Mouse (Mus musculus) limb, embryonic 13.5 days (tissue): ENCODE measurements around the gene Tacc3. TPM values are rescaled to one million over a fixed set of nuclear protein-coding genes. Genes with fewer than 3 reads are reported as not detected.
A peak's percentile ranks its signal among the peaks of the same experiment; 100 is the strongest.

Experiments used
- ATAC-seq: fragments of 200-750 bp; cut with Nextera tagmentation; 2 replicates; pipeline ENCODE4 v1.8.0; 2017; ENCODE audit warnings: low read depth, moderate number of reproducible peaks, moderate TSS enrichment; ENCODE audit not compliant: low FRiP score
- H3K27ac ChIP-seq: fragments of 300-500 bp; sonication (generic); 2 replicates; pipeline ENCODE4 v1.5.1; 2015; ENCODE audit warnings: inconsistent platforms, mild to moderate bottlenecking, moderate library complexity
- H3K27me3 ChIP-seq: fragments of 300-500 bp; sonication (generic); 2 replicates; pipeline ENCODE4 v1.6.1; 2015; ENCODE audit warnings: mild to moderate bottlenecking, inconsistent platforms
- H3K36me3 ChIP-seq: fragments of 300-500 bp; sonication (generic); 2 replicates; pipeline ENCODE4 v1.6.1; 2015; ENCODE audit warnings: inconsistent platforms, mild to moderate bottlenecking, moderate library complexity
- H3K4me1 ChIP-seq: fragments of 300-500 bp; sonication (generic); 2 replicates; pipeline ENCODE4 v1.6.1; 2015; ENCODE audit warnings: inconsistent platforms
- H3K4me2 ChIP-seq: fragments of 300-500 bp; sonication (generic); replicated peaks from 2 replicates; pipeline ENCODE4 v1.6.1; 2015; ENCODE audit warnings: inconsistent platforms, mild to moderate bottlenecking, moderate library complexity
- H3K4me3 ChIP-seq: fragments of 300-500 bp; sonication (generic); 2 replicates; pipeline ENCODE4 v1.5.1; 2015; ENCODE audit warnings: moderate library complexity, mild to moderate bottlenecking, inconsistent platforms
- H3K9ac ChIP-seq: fragments of 300-500 bp; sonication (generic); 2 replicates; pipeline ENCODE4 v1.6.1; 2015; ENCODE audit warnings: mild to moderate bottlenecking, inconsistent platforms
- H3K9me3 ChIP-seq: fragments of 300-500 bp; sonication (generic); 2 replicates; pipeline ENCODE4 v1.6.1; 2016; ENCODE audit warnings: inconsistent platforms
- WGBS: fragments of 180-500 bp; shearing (Covaris S2); methylation state at CpG from one replicate; pipeline ENCODE4 v1.1.7; 2015; 5-methylcytosine and 5-hydroxymethylcytosine counted together
- polyA plus RNA-seq: library from polyadenylated mRNA; unstranded; fragments of >200 nt; fragmentation: Nextera tagmentation; extraction: Ambion mirVana; gene quantifications from 2 replicates; pipeline ENCODE4 v1.2.1, GENCODE M21; 2015

Gene Tacc3
- polyA plus RNA-seq, 1 experiment from 2014 or later = 197 TPM

- Histone ChIP-seq H3K9ac (no peak overlapping the region), H3K27ac (peak overlapping the region; percentile 65; the same call in 1 of the 2 replicates), H3K4me2 (no peak overlapping the region; the same call in 1 of the 2 replicates), H3K4me1 (peaks cover 84% of the 10 kb centered on the region), H3K27me3 (peaks cover 17% of the 10 kb centered on the region), H3K9me3 (no peaks in the 10 kb centered on the region), H3K4me3 (no peak overlapping the region), H3K36me3 (no peaks in the 10 kb centered on the region)
- 11% methylated on average over 13 of the region's 13 CpGs for WGBS
- ATAC-seq = no peak
These were observed 40.1 kb downstream of the Tacc3 start for GRCm38 (mm10) chr5:33697947-33698512.

GRCm38 (mm10) chr5:33698669-33699068 is 40.7 kb downstream of the Tacc3 start:
- WGBS = 87% methylated on average over 5 of the region's 5 CpGs
- no peak for ATAC-seq
- H3K9ac ChIP-seq = no peak overlapping the region
- no peaks in the 10 kb centered on the region for H3K36me3 ChIP-seq
- peaks cover 17% of the 10 kb centered on the region for H3K27me3 ChIP-seq
- no peaks in the 10 kb centered on the region for H3K9me3 ChIP-seq
- no peak overlapping the region for H3K4me2 ChIP-seq
- H3K27ac ChIP-seq = peak overlapping the region; percentile 40; the same call in 1 of the 2 replicates
- peaks cover 78% of the 10 kb centered on the region for H3K4me1 ChIP-seq
- H3K4me3 ChIP-seq = no peak overlapping the region

DNA sequence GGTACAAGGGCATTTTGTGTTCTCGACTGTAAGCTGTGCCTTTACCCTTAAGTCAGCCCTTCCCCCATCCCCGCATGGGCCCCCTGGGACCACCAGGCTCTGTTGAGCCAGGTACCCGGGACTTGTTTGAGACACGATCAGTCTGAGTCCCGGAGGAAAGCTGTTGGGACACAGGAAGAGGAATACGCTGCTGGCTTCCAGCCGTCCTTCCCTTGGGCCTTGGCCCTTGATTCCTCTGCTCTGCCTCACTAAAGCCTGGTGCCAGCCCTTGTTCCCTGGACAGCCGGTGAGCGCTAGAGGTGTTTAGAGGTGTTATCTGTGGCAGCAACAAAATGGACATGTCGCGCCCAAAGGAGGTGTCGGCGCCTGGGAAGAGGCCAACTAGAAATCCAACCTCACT is 42.1 kb downstream of the Tacc3 start:
- H3K4me3 ChIP-seq = no peak overlapping the region
- no peak for ATAC-seq
- H3K27me3 ChIP-seq = peaks cover 17% of the 10 kb centered on the region
- H3K27ac ChIP-seq = no peak overlapping the region
- no peaks in the 10 kb centered on the region for H3K36me3 ChIP-seq
- 34% methylated on average over 13 of the region's 13 CpGs for WGBS
- H3K9me3 ChIP-seq = no peaks in the 10 kb centered on the region
- no peak overlapping the region for H3K9ac ChIP-seq
- H3K4me1 ChIP-seq = peaks cover 73% of the 10 kb centered on the region
- H3K4me2 ChIP-seq = no peak overlapping the region

- H3K4me2 ChIP-seq = no peak overlapping the region
- H3K4me3 ChIP-seq = no peak overlapping the region
- no peaks in the 10 kb centered on the region for H3K9me3 ChIP-seq
- H3K27me3 ChIP-seq = peaks cover 10% of the 10 kb centered on the region
- H3K36me3 ChIP-seq = no peaks in the 10 kb centered on the region
- H3K27ac ChIP-seq = no peak overlapping the region
- WGBS = 83% methylated on average over 11 of the region's 11 CpGs
- ATAC-seq = no peak
- H3K9ac ChIP-seq = no peak overlapping the region
- H3K4me1 ChIP-seq = peaks cover 70% of the 10 kb centered on the region
These were observed 43.9 kb downstream of the Tacc3 start for GRCm38 (mm10) chr5:33701832-33702231.

DNA sequence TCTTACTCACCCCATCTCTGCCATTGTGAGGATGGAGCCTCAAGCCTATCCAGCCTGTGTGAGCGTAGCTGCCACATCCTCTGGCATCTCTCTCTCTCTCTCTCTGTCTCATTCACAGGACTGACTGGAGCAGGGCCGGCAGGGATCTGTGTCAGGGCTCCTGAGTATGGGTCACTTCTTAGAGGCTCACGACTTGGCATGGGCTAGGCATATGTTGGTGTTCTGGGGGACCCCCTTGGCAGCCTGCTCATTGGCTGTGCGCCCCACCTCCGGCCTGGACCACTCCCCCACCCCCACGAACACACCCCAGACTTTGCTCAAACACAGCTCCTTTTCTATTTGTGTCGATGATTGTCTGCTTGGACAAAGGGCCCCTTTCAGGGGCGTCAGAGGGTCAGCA is 46.1 kb downstream of the Tacc3 start:
- H3K27me3 ChIP-seq = peaks cover 10% of the 10 kb centered on the region; the same call in 1 of the 2 replicates
- no peak overlapping the region for H3K4me2 ChIP-seq
- H3K4me1 ChIP-seq = peaks cover 56% of the 10 kb centered on the region
- H3K27ac ChIP-seq = no peak overlapping the region; the same call in 1 of the 2 replicates
- ATAC-seq = no peak
- no peaks in the 10 kb centered on the region for H3K36me3 ChIP-seq
- H3K9me3 ChIP-seq = no peaks in the 10 kb centered on the region
- no peak overlapping the region for H3K9ac ChIP-seq
- 71% methylated on average over 8 of the region's 8 CpGs for WGBS
- H3K4me3 ChIP-seq = no peak overlapping the region

DNA sequence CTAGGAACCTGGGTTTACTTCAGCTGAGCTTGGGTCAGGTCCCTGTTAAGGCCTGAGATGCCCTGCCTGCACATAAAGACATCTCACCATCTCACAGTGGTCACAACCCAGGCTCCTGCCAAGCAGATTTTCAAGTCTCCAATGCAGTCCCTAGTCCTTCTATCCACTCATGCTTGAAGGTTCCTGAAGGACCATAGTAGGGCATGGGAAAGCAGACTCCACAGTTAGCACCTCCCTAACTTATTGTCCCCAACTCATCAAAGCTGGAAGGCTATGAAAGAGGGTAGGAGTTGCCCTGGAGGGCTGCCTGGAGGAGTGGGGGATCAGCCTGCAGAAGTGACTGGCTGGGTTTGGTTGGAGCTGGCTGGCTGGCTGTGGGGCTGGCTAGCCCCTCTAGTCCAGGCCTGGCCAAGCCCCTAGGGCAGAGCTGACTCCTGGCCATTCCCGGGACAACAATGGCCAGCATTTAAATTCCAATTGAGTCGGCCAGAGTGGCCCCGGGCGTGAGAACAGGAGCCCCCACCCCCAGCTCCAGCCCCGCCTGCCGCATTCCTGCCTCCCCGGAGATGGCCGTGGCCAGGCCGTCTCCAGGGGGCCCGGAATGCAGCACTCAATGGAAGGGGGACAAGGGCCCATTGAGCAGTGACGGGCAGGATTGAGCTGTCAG is 47.1 kb downstream of the Tacc3 start:
- H3K27me3 ChIP-seq = peaks cover 7% of the 10 kb centered on the region; the same call in 1 of the 2 replicates
- H3K9ac ChIP-seq = no peak overlapping the region; the same call in 1 of the 2 replicates
- no peak overlapping the region for H3K27ac ChIP-seq
- H3K9me3 ChIP-seq = no peaks in the 10 kb centered on the region
- H3K4me1 ChIP-seq = peaks cover 45% of the 10 kb centered on the region
- WGBS = 7% methylated on average over 11 of the region's 11 CpGs
- no peaks in the 10 kb centered on the region for H3K36me3 ChIP-seq
- ATAC-seq = no peak
- H3K4me3 ChIP-seq = no peak overlapping the region
- H3K4me2 ChIP-seq = 0 out of 2 replicates have a peak overlapping the region, but pooled peaks have one; percentile 10

DNA sequence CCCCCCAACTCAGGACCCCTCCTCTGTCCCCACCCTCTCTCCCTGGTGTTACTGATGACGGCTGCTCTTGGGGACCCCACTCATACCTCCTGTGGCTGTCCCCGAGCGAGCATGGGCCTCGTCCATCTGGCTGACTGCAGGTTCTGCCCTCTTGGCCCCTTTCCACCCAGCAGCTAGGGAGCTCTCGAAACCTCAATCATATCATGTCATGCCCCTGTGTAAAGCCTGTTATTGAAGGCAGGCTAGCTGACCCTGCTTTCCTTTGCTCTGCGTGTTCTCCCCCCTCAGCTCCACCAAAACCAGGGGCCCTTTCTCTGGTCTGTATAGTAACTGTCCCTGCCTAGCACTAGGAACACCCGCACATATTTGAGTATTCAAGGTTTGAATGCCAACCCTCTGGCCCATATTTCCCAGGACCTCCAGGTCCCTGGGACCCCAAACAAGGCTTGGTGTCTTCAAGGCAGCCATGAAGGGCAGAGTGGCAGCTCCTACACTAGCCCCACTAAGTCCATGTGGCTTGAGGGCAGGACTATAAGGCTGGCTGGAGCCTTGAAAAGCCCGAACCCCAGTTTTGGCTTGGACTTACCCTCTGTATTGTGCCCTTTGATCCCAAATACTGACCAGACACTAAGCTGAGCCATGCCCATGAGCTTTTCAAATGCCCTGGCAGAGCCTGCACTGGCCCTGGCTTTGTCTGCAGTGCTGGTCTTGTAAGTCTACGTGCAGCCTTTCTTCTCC is 47.9 kb downstream of the Tacc3 start:
- H3K9ac ChIP-seq = no peak overlapping the region
- H3K27me3 ChIP-seq = peaks cover 5% of the 10 kb centered on the region; the same call in 1 of the 2 replicates
- no peaks in the 10 kb centered on the region for H3K36me3 ChIP-seq
- no peak for ATAC-seq
- no peaks in the 10 kb centered on the region for H3K9me3 ChIP-seq
- H3K4me3 ChIP-seq = no peak overlapping the region
- peak overlapping the region; percentile 18; the same call in 1 of the 2 replicates for H3K27ac ChIP-seq
- peaks cover 38% of the 10 kb centered on the region for H3K4me1 ChIP-seq
- 0 out of 2 replicates have a peak overlapping the region, but pooled peaks have one; percentile 10 for H3K4me2 ChIP-seq
- WGBS = 42% methylated on average over 9 of the region's 9 CpGs

DNA sequence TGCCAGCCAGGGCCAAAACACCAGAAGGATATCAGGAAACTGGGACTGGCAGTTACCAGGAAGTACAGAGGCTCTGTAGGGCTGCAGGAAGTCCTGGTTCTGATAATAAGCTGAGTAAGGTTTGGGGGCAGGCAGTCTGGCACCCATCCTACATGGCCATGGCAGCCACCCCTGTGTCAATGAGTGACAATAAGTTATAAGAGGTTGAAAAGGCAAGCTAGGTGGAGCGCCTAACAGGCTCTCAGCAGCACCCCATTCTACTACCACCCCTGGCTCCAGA is 48.4 kb downstream of the Tacc3 start:
- peaks cover 3% of the 10 kb centered on the region; the same call in 1 of the 2 replicates for H3K27me3 ChIP-seq
- 94% methylated on average over 1 of the region's 1 CpGs for whole genome bisulfite sequencing

GRCm38 (mm10) chr5:33707163-33707562 is 49.2 kb downstream of the Tacc3 start:
- H3K9me3 ChIP-seq = no peaks in the 10 kb centered on the region
- no peak overlapping the region for H3K4me2 ChIP-seq
- WGBS = 35% methylated on average over 4 of the region's 4 CpGs
- H3K9ac ChIP-seq = no peak overlapping the region
- H3K27ac ChIP-seq = no peak overlapping the region
- H3K27me3 ChIP-seq = peaks cover 3% of the 10 kb centered on the region; the same call in 1 of the 2 replicates
- peaks cover 35% of the 10 kb centered on the region for H3K4me1 ChIP-seq
- no peak for ATAC-seq
- H3K36me3 ChIP-seq = no peaks in the 10 kb centered on the region
- H3K4me3 ChIP-seq = no peak overlapping the region

More for the DNA sequence above, 48.4 kb downstream of the Tacc3 start:
- Histone ChIP-seq H3K4me2 (no peak overlapping the region), H3K9me3 (no peaks in the 10 kb centered on the region), H3K36me3 (no peaks in the 10 kb centered on the region), H3K9ac (no peak overlapping the region), H3K27ac (no peak overlapping the region), H3K4me1 (peaks cover 36% of the 10 kb centered on the region), H3K4me3 (no peak overlapping the region)
- ATAC-seq = no peak

DNA sequence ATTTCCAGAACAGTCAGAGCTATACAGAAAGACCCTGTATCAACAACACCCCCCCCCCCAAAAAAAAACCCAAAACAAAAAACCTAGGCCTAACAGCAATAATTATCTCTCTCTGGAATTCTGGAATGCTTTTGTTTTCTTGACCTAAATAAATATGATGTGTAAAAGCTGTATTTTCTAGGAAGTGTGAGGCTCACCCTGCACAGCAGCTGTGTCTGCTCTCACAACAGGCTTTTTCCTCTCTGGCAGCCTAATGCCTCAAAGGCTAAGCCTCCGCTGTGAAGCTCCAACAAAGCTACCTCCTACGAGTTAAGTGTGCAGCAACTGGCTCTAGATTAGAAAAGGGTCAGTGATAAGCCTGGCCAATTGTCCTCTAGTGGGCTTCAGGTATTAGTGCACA is 51.1 kb downstream of the Tacc3 start:
- ATAC-seq = no peak
- WGBS = 78% methylated on average over 2 of the region's 2 CpGs
- Histone ChIP-seq H3K9me3 (no peaks in the 10 kb centered on the region), H3K27ac (no peak overlapping the region), H3K4me2 (no peak overlapping the region), H3K36me3 (no peaks in the 10 kb centered on the region), H3K4me3 (no peak overlapping the region), H3K4me1 (peaks cover 31% of the 10 kb centered on the region), H3K9ac (no peak overlapping the region), H3K27me3 (no peaks in the 10 kb centered on the region)

DNA sequence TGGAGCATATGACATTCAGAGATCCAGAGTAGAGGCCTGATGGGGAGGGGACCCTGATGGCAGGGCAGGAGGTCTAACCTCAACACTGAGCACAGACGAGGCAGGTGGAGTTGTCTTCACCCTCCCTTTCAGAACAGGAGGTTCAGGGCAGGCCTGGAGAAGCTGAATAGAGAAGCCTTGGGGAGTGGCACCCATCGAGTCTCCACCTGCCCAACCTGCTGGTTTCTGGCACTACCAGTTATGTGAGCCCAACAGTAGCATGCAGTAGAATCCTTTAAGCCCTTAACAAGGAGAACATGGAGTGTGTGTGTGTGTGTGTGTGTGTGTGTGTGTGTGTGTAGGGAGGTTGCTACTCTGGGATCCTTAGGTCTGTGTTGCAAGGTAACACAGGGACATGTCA is 54.6 kb downstream of the Tacc3 start:
- Histone ChIP-seq H3K36me3 (no peaks in the 10 kb centered on the region), H3K27me3 (no peaks in the 10 kb centered on the region), H3K9ac (no peak overlapping the region), H3K4me3 (no peak overlapping the region), H3K27ac (no peak overlapping the region; the same call in 1 of the 2 replicates), H3K4me1 (peaks cover 17% of the 10 kb centered on the region), H3K9me3 (no peaks in the 10 kb centered on the region), H3K4me2 (no peak overlapping the region)
- no peak for ATAC-seq
- 65% methylated on average over 2 of the region's 2 CpGs for WGBS

- Histone ChIP-seq H3K4me3 (no peak overlapping the region), H3K9ac (no peak overlapping the region), H3K9me3 (no peaks in the 10 kb centered on the region), H3K27me3 (peaks cover 3% of the 10 kb centered on the region), H3K4me2 (no peak overlapping the region), H3K36me3 (no peaks in the 10 kb centered on the region), H3K27ac (no peak overlapping the region), H3K4me1 (peaks cover 14% of the 10 kb centered on the region)
- 27% methylated on average over 2 of the region's 2 CpGs for WGBS
- ATAC-seq = no peak
These were observed 57.3 kb downstream of the Tacc3 start for GRCm38 (mm10) chr5:33715182-33715581.
